Mouse (Mus musculus) bone marrow macrophage, adult 2 months (primary cell): Measurements from ENCODE around the gene Fitm1.

Experiments used
- CTCF ChIP-seq: IDR thresholded peaks from 2 replicates; pipeline ENCODE4 v1.5.1; 2012; ENCODE audit warnings: low read depth, mild to moderate bottlenecking, low read length, moderate library complexity
- POLR2A ChIP-seq: IDR thresholded peaks from 2 replicates; pipeline ENCODE4 v1.6.1; 2012; ENCODE audit warnings: mild to moderate bottlenecking, low read depth, low read length, borderline replicate concordance

DNA sequence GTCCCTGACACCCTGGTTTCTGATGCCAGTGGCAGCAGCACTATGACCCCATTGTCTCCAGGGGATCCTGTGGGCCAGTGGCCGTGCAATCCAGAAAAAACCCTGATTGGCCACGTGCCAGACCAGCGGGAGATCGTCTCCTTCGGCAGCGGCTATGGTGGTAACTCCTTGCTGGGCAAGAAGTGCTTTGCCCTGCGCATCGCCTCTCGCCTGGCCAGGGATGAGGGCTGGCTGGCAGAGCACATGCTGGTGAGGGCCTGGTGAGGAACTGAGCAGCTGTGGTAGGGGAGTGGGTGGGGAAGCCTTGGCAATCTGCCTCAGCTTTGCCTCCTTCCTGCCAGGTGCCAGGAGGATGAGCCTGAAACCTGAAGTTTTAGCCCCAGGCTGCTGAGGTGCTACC is 31.1 kb upstream of the Fitm1 start:
- no peak for TF ChIP-seq CTCF
- no peak for TF ChIP-seq POLR2A
